Mouse (Mus musculus): Measurements from ENCODE around the gene Zfp148. TPM values are rescaled to one million over a fixed set of nuclear protein-coding genes. Genes with fewer than 3 reads are reported as not detected.

Gene Zfp148
- polyA plus RNA-seq, 1 experiment: 9.1 TPM

DNA sequence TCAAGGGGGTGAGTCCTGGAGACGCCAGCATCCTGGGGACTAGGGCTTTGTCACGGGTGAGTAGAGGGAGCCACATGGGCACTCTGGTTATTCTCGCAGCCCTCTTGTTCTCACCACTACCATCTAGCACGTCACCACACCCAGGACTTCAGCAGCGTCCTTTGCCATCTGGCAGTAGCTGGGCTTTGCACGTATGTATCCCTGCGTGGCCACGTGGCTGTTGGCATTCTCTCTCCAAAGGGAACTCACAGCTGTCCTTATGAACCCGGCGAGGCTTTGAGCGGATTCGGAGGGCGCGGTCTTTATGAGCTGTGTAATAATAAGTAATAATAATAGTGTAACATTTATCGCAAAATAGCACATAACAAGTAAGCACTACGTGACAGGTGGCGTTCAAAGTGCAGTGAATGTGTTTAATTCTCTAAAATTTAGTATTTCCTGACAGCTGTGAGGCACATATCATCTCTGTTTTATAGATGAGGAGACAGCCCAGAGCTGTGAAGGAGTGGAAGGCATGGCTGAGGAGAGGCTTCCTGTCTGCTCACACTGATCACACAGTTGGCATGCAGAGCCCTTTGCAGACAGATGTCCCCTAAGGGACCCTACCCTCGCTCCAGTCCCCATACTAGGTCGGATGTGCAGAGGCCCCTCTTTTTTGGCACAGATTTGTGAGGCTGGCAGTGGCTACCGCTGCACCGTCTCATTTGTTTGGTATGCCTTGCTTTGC lies 157.0 kb downstream of the Zfp148 start:
- WGBS: 76% methylated on average over 21 of the region's 21 CpGs
- no peak for TF ChIP-seq CTCF (IDR thresholded peaks at IDR 0.05; ENCODE audit: insufficient read depth, low read length)
- TF ChIP-seq POLR2A (IDR thresholded peaks at IDR 0.05; ENCODE audit: borderline replicate concordance, extremely low read depth, low read depth, low read length): no peak
- DNase-seq: no peak
- no peak overlapping the region for H3K4me3 ChIP-seq (replicated peaks; ENCODE audit: extremely low read depth, low read depth, low read length)
- no peaks in the 10 kb centered on the region for H3K4me1 ChIP-seq (ENCODE audit: control insufficient read depth, insufficient read depth, low read length)

DNA sequence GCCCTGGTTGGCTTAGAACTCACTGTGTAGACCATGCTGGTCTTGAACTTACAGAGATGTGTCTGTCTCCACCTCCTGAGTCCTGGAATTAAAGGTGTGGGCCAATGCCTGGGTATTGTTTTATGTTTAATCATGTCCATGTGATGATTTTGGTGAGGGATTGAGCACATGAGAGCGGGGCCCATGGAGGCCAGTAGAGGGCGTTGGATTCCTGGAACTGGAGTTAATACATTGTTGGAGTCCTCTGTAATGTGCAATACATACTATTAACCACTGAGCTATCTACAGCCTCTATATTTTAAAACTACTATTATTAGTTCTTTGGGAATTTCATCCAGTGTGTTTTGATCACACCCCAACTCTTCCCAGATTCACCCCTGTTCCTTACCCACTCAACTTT lies 163.7 kb downstream of the Zfp148 start:
- Histone ChIP-seq H3K4me1 (ENCODE audit: control insufficient read depth, insufficient read depth, low read length) (no peaks in the 10 kb centered on the region), H3K4me3 (replicated peaks; ENCODE audit: extremely low read depth, low read depth, low read length) (no peak overlapping the region)
- TF ChIP-seq CTCF (IDR thresholded peaks at IDR 0.05; ENCODE audit: insufficient read depth, low read length) (no peak), POLR2A (IDR thresholded peaks at IDR 0.05; ENCODE audit: borderline replicate concordance, extremely low read depth, low read depth, low read length) (no peak)
- DNase-seq: no peak
- WGBS: 93% methylated on average over 2 of the region's 2 CpGs

DNA sequence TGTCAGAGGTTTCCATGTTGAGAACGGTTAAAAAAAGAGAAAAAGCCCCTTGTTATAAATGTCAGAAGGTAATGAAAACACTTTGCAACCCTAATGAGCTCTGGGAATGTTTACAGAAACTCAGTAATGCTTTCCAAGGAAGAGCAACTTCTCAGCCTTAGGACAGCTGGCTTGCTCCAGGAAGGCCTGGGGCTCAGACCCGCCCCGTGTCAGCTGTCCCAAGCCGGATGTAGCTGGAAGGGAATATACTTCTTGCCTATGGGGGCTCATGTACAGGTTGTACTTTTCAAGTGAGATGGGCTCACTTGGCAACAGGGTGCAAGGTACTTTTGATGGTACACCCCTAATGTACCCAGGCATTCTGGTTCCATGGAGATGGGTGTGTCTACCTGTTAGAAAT lies 164.9 kb downstream of the Zfp148 start:
- H3K4me1 ChIP-seq (ENCODE audit: control insufficient read depth, insufficient read depth, low read length): no peaks in the 10 kb centered on the region
- 69% methylated on average over 4 of the region's 4 CpGs for WGBS
- H3K4me3 ChIP-seq (replicated peaks; ENCODE audit: extremely low read depth, low read depth, low read length): no peak overlapping the region
- no peak for DNase-seq
- TF ChIP-seq POLR2A (IDR thresholded peaks at IDR 0.05; ENCODE audit: borderline replicate concordance, extremely low read depth, low read depth, low read length) (no peak), CTCF (IDR thresholded peaks at IDR 0.05; ENCODE audit: insufficient read depth, low read length) (no peak)

DNA sequence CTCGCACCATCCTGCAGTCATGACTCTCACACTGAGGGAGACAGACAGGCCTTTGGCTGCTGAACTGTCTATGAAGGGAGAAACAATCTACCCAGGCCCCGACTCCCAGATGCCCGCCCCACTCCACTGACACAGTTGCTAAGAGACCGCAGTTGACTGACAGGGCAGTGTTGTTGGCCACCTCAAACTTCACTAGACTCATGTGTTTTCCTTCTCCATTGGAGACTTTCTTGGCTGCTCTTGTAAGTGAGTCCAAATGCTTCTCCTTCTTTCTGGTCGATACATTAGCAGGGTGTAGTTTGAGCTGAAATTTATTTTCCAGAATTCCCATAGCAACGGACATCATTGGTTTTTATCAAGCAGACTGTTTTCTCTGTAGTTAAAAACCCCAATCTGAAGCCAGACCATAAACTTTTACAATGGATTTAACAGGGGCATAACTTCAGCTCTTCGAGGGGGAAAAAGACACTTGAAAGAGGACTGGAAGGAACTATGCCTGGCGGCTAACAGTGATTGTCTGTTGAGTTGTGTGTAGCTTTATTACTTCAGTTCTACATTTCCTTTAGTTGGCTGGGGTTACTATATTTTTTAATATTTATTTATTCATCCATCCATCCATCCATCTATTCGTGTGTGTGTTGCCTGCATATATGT lies 173.2 kb downstream of the Zfp148 start:
- WGBS: 72% methylated on average over 9 of the region's 9 CpGs
- DNase-seq: no peak
- TF ChIP-seq POLR2A (IDR thresholded peaks at IDR 0.05; ENCODE audit: borderline replicate concordance, extremely low read depth, low read depth, low read length) (no peak), CTCF (IDR thresholded peaks at IDR 0.05; ENCODE audit: insufficient read depth, low read length) (no peak)
- Histone ChIP-seq H3K4me3 (replicated peaks; ENCODE audit: extremely low read depth, low read depth, low read length) (no peak overlapping the region), H3K4me1 (ENCODE audit: control insufficient read depth, insufficient read depth, low read length) (no peaks in the 10 kb centered on the region)

Other genes with a start within 250 kb of the Zfp148 start
- 11.1 and 11.3 TPM in 2 replicates for gene Osbpl11, start 195.8 kb upstream of the Zfp148 start, polyA plus RNA-seq (2012; rRNA removed)
- gene Snx4, start 129.4 kb upstream of the Zfp148 start, polyA plus RNA-seq (2012; rRNA removed): 13.5 and 25.3 TPM in 2 replicates
- gene Slc12a8, start 136.5 kb downstream of the Zfp148 start, polyA plus RNA-seq (2012; rRNA removed): 0.84 and 0.92 TPM in 2 replicates

All from lung, adult 2 months (tissue).